Mouse (Mus musculus): ENCODE results near the gene Abcc3. TPM values are rescaled to one million over a fixed set of nuclear protein-coding genes. Genes with fewer than 3 reads are reported as not detected.

Abcc3 gene
- total and polyA plus RNA-seq, 2 experiments from 2014 or later: 0.99 to 3.6 TPM

GRCm38 (mm10) chr11:94428091-94428835 is 35.5 kb upstream of the Abcc3 start:
- Histone ChIP-seq H3K27ac (ENCODE audit: low read depth, low read length) (0 out of 2 replicates have a peak overlapping the region, but pooled peaks have one; percentile 12), H3K9me3 (ENCODE audit: low read length) (no peaks in the 10 kb centered on the region), H3K27me3 (ENCODE audit: insufficient read depth, low read length) (no peaks in the 10 kb centered on the region), H3K4me3 (ENCODE audit: low read depth, low read length) (no peak overlapping the region), H3K4me1 (ENCODE audit: insufficient read depth, low read length) (peaks cover 3% of the 10 kb centered on the region; the same call in 1 of the 2 replicates), H3K4me2 (ENCODE audit: low read depth, low read length, poor library complexity, severe bottlenecking) (no peak overlapping the region), H3K9ac (replicated peaks; ENCODE audit: low read length, poor library complexity, severe bottlenecking) (no peak overlapping the region), H3K36me3 (ENCODE audit: insufficient read depth, low read length) (peaks cover 39% of the 10 kb centered on the region)
- no peak for TF ChIP-seq CTCF (IDR thresholded peaks at IDR 0.05)
- peak; percentile 91 for DNase-seq (ENCODE audit: low spot score)
- ATAC-seq (ENCODE audit: low FRiP score): 0 out of 2 replicates have a peak, but pooled peaks have one; percentile 36
- WGBS: 31% methylated on average over 4 of the region's 4 CpGs

GRCm38 (mm10) chr11:94425656-94426055 is 32.9 kb upstream of the Abcc3 start:
- no peak overlapping the region for H3K27ac ChIP-seq (ENCODE audit: low read depth, low read length)
- peaks cover 28% of the 10 kb centered on the region for H3K36me3 ChIP-seq (ENCODE audit: insufficient read depth, low read length)
- H3K4me1 ChIP-seq (ENCODE audit: insufficient read depth, low read length): peaks cover 3% of the 10 kb centered on the region; the same call in 1 of the 2 replicates
- no peak overlapping the region for H3K9ac ChIP-seq (replicated peaks; ENCODE audit: low read length, poor library complexity, severe bottlenecking)
- DNase-seq (ENCODE audit: low spot score): no peak
- no peak overlapping the region for H3K4me3 ChIP-seq (ENCODE audit: low read depth, low read length)
- H3K4me2 ChIP-seq (ENCODE audit: low read depth, low read length, poor library complexity, severe bottlenecking): no peak overlapping the region
- H3K27me3 ChIP-seq (ENCODE audit: insufficient read depth, low read length): no peaks in the 10 kb centered on the region
- H3K9me3 ChIP-seq (ENCODE audit: low read length): no peaks in the 10 kb centered on the region
- TF ChIP-seq CTCF (IDR thresholded peaks at IDR 0.05): no peak
- WGBS: 77% methylated on average over 14 of the region's 14 CpGs
- ATAC-seq (ENCODE audit: low FRiP score): no peak

- Histone ChIP-seq H3K36me3 (ENCODE audit: insufficient read depth, low read length) (peaks cover 27% of the 10 kb centered on the region), H3K4me2 (ENCODE audit: low read depth, low read length, poor library complexity, severe bottlenecking) (no peak overlapping the region), H3K9me3 (ENCODE audit: low read length) (no peaks in the 10 kb centered on the region), H3K4me1 (ENCODE audit: insufficient read depth, low read length) (peaks cover 3% of the 10 kb centered on the region; the same call in 1 of the 2 replicates), H3K27ac (ENCODE audit: low read depth, low read length) (no peak overlapping the region), H3K4me3 (ENCODE audit: low read depth, low read length) (no peak overlapping the region), H3K9ac (replicated peaks; ENCODE audit: low read length, poor library complexity, severe bottlenecking) (no peak overlapping the region), H3K27me3 (ENCODE audit: insufficient read depth, low read length) (no peaks in the 10 kb centered on the region)
- WGBS: 61% methylated on average over 5 of the region's 5 CpGs
- DNase-seq (ENCODE audit: low spot score) (no peak), ATAC-seq (ENCODE audit: low FRiP score) (no peak)
- TF ChIP-seq CTCF (IDR thresholded peaks at IDR 0.05): no peak
These were observed 32.4 kb upstream of the Abcc3 start for GRCm38 (mm10) chr11:94425215-94425614.

- H3K4me2 ChIP-seq (ENCODE audit: low read depth, low read length, poor library complexity, severe bottlenecking): no peak overlapping the region
- peaks cover 3% of the 10 kb centered on the region; the same call in 1 of the 2 replicates for H3K4me1 ChIP-seq (ENCODE audit: insufficient read depth, low read length)
- no peak for DNase-seq (ENCODE audit: low spot score)
- no peak overlapping the region for H3K9ac ChIP-seq (replicated peaks; ENCODE audit: low read length, poor library complexity, severe bottlenecking)
- H3K4me3 ChIP-seq (ENCODE audit: low read depth, low read length): no peak overlapping the region
- no peak for ATAC-seq (ENCODE audit: low FRiP score)
- H3K27me3 ChIP-seq (ENCODE audit: insufficient read depth, low read length): no peaks in the 10 kb centered on the region
- no peak for TF ChIP-seq CTCF (IDR thresholded peaks at IDR 0.05)
- WGBS: 60% methylated on average over 15 of the region's 15 CpGs
- peaks cover 24% of the 10 kb centered on the region for H3K36me3 ChIP-seq (ENCODE audit: insufficient read depth, low read length)
- H3K27ac ChIP-seq (ENCODE audit: low read depth, low read length): no peak overlapping the region
- H3K9me3 ChIP-seq (ENCODE audit: low read length): no peaks in the 10 kb centered on the region
These were observed 31.6 kb upstream of the Abcc3 start for GRCm38 (mm10) chr11:94424380-94424779.

- no peak for TF ChIP-seq CTCF (IDR thresholded peaks at IDR 0.05)
- H3K4me1 ChIP-seq (ENCODE audit: insufficient read depth, low read length): peaks cover 3% of the 10 kb centered on the region; the same call in 1 of the 2 replicates
- no peaks in the 10 kb centered on the region for H3K27me3 ChIP-seq (ENCODE audit: insufficient read depth, low read length)
- H3K36me3 ChIP-seq (ENCODE audit: insufficient read depth, low read length): peaks cover 24% of the 10 kb centered on the region
- H3K9ac ChIP-seq (replicated peaks; ENCODE audit: low read length, poor library complexity, severe bottlenecking): no peak overlapping the region
- H3K9me3 ChIP-seq (ENCODE audit: low read length): no peaks in the 10 kb centered on the region
- 68% methylated on average over 5 of the region's 5 CpGs for WGBS
- ATAC-seq (ENCODE audit: low FRiP score): no peak
- no peak overlapping the region for H3K27ac ChIP-seq (ENCODE audit: low read depth, low read length)
- H3K4me2 ChIP-seq (ENCODE audit: low read depth, low read length, poor library complexity, severe bottlenecking): no peak overlapping the region
- DNase-seq (ENCODE audit: low spot score): peak; percentile 69
- no peak overlapping the region for H3K4me3 ChIP-seq (ENCODE audit: low read depth, low read length)
These were observed 31.1 kb upstream of the Abcc3 start for GRCm38 (mm10) chr11:94423855-94424254.

DNA sequence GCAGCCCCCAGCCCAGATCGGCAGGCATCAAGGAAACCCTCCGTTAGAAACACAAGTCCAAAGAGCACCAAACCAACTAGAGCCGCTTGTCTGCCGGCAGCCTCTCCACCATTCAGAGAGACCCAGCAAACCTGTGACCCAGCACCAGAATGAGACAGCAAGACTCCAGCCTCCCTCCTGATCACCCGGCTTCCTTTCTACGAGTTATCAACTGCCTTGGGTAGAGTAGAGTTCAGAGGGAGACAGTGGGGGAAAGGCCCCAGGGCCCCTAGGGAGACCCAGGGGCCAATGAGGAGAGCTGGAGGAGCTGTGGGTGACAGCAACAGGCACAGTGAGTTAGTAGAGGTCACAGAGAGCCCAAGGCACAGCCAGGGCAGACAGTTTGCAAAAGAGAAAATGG is 28.2 kb upstream of the Abcc3 start:
- H3K27me3 ChIP-seq (ENCODE audit: insufficient read depth, low read length): no peaks in the 10 kb centered on the region
- 68% methylated on average over 6 of the region's 6 CpGs for WGBS
- no peak overlapping the region for H3K27ac ChIP-seq (ENCODE audit: low read depth, low read length)
- ATAC-seq (ENCODE audit: low FRiP score) (no peak), DNase-seq (ENCODE audit: low spot score) (no peak)
- H3K36me3 ChIP-seq (ENCODE audit: insufficient read depth, low read length): peaks cover 40% of the 10 kb centered on the region
- no peak overlapping the region for H3K9ac ChIP-seq (replicated peaks; ENCODE audit: low read length, poor library complexity, severe bottlenecking)
- H3K4me3 ChIP-seq (ENCODE audit: low read depth, low read length): no peak overlapping the region
- TF ChIP-seq CTCF (IDR thresholded peaks at IDR 0.05): no peak
- 0 out of 2 replicates have a peak, but pooled peaks cover 3% of the 10 kb centered on the region for H3K4me1 ChIP-seq (ENCODE audit: insufficient read depth, low read length)
- H3K4me2 ChIP-seq (ENCODE audit: low read depth, low read length, poor library complexity, severe bottlenecking): no peak overlapping the region
- no peaks in the 10 kb centered on the region for H3K9me3 ChIP-seq (ENCODE audit: low read length)
